Mouse (Mus musculus) right cerebral cortex, adult 2 months (tissue): ENCODE data around the gene Trim31.

Experiments used
- DNase-seq, 2 experiments: peaks; one replicate each; pipeline ENCODE4 v3.0.0; 2021 to 2022; ENCODE audit warnings: low spot score in 2 of 2

The Trim31 gene

DNA sequence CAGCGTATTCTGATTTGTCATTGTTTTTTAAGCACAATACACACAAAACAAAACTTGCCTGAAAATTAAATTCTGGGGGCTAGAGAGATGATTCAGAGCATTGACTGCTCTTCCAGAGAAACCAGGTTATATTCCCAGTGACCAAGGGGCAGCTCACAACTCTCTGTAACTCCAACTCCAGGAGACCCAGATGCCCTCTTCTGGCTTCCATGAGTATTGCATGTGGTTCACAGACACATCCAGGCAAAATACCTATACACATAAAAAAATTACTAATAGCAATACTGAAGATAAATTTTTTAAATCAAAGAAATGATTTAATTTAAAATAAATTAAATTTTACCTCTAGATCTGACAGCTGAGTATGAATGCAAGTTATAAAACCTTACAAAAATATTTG, 1.3 kb upstream of the Trim31 start:
- DNase-seq, result peak; percentile 41 to 46

DNA sequence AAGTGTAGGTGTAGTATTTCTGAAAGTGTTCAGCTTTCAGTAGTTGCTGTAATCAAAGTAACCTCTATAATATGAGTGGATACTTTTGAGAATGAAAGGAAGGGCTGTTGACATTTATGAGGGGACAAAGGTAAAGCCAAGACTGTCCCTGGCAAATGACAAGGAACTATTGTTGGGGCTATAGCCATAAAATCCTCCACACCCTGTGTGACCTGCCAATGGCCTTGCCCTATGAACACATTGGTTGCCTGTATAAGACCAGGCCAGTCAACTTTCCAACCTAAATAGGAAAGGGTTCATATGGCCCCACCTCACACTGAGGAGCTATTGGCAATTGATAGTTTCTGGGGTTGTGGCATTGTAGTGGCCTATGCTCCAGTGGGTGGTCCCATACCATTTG, 853 bp upstream of the Trim31 start:
- no peak for DNase-seq

DNA sequence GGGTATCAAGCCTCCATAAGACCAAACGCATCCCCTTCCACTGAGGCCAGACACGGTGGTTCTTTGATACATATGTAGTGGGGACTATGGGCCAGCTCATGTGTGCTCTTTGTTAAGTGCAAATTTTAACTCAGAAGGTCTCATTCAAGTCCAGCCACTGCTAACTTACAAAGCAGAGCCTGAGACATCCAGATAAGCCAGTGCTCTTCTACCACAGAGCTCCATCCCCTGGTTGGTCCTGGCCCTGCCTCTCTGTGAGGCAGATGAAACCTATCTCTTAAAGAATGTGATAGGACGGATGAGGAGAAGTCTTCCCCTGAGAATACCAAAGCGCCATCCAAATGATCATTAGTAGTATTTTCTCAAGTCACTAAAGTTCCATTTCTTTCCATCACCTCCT, 1.5 kb downstream of the Trim31 start:
- no peak for DNase-seq

DNA sequence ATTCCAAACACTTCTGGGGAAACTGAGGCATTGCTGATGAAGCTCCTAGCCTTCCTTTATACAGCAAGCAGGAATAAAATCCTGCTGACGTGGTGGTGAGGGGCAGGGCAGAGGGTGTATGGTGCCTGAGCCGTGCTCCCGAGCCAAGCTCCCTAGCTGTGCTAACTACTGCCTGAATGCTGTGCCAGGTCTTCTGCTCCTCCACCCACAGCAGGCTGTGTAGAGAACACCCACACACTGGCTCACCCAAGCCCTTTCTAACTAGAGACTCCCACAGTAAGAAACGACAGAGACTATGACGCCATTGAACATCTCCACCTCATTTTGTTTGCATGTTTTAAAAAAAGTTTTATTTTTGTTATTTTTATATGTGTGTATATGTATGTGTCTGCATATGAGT, 2.1 kb downstream of the Trim31 start:
- peak; percentile 43 to 47 for DNase-seq

DNA sequence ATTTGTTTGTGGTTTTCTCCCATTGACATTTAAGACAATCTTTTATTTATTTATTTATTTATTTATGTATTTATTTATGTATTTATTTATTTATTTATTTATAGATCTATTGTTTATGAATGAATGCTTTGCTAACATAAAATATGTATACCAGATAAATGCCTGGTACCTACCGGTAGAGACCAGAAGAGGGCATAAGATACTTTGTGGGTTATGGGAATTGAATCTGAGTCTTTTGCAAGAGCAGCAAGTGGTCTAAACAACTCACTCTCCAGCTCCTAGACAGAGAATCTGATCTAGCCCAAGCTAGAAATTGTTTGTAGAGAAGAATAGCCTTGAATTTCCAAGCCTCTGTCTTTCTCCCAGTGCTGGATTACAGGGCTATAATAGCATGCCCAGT, 2.8 kb downstream of the Trim31 start:
- no peak for DNase-seq

DNA sequence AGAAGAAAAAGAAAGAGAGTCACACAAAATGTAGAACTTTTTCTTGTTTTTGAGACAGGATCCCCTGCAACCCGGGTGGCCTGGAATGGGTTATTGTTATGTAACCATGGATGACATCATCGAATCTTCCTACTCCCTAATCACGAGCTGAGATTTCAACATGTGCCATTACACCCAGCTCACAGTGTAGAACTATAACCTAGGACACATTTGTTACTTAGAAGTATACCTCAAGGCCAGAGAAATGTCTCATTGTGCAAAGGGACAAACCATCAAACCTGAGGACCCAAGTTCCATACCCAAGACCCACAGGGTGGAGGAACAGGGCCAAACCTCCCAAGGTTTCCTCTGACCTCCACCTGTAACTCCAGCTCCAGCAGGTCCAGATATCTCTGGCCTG, 5.7 kb downstream of the Trim31 start:
- DNase-seq, result no peak

DNA sequence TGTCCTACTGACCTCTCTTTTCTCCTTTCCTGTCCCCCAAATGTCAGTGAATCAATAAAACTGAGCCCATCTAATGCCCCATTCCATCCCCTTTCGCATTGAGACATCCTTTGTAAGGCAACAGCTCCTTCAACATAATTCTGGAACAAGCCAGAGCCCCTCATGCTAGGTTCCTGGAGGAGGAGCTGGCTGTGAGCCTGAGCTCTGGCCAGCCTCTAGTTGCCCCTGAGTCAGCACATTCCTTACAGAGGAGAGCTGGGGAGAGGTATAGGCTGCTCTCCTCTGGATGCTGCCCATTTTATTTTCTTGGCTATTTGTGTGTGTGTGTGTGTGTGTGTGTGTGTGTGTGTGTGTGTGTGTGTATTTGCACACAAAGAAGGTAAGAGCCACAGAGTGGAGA, 10.3 kb downstream of the Trim31 start:
- DNase-seq, result no peak

DNA sequence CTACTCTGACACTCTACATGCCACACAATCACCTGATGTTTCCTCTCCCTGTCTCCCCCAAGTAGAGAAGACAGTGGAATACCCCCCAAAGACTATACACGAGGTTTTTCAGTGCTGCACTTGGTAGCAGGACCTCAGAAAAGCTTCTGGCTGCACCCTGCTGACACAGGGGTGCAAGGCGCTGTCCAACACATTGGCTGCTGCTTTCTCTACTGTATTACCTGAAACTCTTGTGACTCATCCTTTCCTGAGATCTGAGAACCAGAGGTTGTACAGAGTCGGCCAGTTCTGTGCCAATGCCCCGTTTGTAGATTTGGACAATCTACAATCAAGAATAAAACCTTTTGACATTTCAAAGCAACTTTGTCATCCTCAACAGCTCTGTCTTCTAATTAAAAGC, 11.9 kb downstream of the Trim31 start:
- no peak for DNase-seq

DNA sequence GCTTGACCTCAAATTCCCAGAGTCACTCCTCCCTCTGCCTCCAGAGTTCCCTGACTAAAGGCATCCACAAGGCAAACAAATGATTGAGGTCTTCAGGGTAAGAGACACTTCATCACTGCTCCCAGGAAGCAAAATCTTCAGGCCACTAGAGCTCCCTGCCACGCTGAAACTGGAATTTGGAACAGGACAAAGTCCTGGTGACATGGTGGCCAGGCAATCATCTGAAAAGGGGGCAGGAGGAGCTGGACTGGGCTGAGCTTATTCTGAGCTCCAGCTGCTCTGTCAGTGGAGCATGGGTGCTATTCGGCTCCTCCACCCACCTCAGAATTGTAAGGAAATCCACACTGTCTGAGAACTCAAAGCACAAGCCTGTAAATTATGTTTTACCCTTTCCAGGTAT, 14.1 kb downstream of the Trim31 start:
- DNase-seq, result no peak

DNA sequence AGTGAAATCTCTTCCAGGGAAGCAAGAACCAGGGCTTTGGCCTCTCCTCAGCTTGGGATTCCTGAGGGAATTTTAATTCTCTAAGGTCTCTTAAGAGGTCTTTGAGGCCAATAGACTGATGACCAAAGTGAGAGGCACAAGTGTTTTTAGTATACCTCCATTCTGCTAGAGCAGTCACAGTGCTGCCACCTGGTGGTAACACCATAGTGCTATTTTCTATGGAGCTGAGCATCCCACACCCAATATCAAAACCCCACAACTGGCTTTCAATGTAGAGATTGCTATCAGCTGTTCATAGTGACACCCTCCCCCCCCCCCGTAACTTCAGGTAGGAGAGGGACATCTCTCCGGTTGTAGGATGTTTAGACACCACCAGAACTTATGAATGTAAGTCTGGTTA, 16.2 kb downstream of the Trim31 start:
- DNase-seq, result peak; percentile 80 to 83

DNA sequence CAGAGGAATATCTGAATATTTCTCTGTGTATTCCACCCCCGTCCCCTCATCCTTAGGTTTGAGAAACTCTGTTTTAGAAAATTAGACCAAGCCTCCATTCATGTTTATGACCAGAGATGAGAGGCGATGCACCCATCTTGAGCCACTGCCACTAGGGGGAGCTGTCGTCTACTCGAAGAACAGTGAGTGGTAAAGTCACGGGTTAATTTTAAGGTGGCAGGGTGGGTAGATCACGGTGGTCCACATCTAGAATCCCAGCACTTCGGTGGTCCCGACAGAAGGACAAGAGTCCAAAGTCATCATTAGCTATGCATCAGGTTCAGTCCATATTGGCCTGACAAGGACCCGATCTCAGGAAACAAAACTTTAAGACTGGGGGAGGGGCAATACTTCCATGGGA, 17.2 kb downstream of the Trim31 start:
- DNase-seq, result peak; percentile 65 to 66

DNA sequence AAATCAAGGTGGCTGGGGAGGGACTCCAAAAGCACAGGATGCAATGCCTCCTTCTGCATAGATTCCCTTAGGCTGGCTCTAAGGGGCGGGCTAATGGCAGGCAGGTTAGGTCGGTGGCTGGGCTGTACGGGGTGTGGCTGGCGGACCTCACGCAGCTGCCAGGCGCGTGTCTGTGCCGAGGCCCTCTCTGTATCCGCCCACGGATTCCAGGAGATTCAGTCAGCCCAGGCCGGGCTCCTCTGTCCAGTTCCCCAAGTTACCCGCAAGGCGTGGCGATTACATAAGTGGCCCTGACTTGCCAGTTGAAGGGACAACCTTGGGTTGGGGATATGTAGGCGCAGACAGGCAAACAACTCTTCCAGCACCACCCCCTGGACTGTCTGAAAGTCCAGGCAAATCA, 22.3 kb downstream of the Trim31 start:
- no peak for DNase-seq

DNA sequence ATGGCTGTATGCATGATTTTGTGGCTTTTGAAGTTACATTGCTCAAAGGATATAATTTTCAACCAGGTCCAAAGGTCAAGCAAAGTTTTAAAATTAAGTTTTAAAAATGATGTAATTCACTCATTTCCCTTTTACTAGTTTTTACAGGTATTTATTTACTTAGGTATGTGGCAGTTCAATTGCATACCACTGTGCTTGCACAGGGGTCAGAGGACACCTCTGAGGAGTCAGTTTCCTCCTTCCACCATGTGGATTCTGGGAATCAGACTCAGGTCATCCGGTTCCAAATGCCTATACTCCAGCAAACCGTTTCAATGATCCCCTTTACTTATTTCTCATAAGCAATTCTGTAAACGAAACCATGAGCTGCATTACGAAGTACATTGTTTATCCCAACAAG, 24.8 kb downstream of the Trim31 start:
- no peak for DNase-seq

DNA sequence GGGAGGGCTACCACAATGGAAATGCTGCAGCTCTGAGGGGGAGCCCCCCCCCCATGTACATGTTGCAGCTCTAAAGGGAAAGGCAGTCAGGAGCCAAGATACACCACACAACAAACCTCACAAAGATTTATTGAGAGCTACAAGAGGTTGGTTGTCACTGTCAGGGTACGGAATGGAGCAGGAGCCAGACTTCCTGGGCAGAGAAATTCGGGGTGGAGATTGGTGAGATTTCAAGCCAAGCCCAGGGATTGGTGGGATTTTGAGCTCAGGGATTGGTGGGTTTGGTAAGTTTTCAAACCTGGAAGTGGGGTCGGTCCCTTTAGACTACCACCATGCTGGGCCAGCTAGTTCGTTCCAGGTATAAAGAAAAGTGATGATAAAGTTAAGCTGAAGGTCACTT, 25.6 kb downstream of the Trim31 start:
- no peak for DNase-seq

DNA sequence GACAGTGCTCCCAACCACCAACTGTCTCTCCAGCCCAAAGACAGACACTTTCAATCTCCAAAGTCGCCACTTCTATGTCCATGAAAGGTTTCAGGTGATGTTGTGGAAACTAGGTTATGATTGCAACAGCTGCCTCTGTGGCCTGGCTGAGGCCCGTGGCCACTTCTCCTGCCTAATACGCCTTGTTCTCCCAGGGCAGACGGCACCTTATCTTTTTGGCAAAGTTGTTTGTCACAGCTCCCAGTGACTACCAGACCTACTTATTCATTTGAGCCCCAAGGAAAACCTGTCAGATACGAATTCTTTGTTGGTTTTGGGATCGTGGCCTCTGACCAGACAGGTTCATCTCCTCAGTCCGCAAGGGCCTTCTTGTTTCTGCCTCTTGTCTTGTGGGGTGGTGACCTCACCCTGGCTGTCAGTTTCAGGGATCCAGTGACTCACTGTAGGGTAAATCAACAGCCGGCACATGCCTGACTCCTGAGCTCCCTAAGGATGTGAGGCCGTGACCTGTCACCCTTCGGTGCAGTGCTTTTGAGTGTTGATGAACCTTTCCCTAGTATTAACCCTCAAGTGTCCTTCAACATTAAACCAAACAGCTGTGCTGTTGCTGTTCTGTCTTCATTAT, 29.7 kb downstream of the Trim31 start:
- no peak for DNase-seq

DNA sequence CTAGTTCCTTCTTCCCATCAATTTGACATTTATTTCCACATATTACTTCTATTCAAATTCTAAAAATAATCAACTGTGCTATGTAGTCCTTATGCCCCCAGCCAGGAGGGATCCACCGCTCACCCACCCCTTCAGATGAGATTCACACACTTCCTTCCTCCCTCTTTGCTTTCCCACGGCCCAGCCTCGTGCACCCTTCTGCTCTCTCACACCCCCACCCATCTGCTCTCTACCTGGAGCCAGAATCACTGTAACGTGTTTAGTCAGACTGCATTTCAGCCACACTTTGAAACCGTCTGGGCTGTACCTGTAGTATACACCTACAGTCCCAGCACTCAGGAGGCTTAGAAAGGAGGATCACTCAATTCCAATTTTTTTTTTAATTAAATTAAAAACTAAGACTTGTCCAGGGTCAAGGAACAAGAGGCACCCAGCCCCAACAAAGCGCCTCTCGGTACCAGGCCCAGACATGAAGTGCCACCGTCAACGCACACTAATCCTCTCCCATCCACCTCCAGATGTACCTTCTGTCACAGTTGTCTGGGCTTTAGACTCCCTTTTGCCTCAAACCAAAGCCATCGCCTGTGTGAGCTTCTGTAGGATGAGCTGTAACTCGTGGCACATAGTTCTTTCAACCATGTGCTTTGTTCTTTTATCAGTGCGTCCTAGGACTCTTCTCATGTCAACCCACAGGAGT, 31.5 kb downstream of the Trim31 start:
- peak in 1 of 2 experiments; percentile 32 for DNase-seq

DNA sequence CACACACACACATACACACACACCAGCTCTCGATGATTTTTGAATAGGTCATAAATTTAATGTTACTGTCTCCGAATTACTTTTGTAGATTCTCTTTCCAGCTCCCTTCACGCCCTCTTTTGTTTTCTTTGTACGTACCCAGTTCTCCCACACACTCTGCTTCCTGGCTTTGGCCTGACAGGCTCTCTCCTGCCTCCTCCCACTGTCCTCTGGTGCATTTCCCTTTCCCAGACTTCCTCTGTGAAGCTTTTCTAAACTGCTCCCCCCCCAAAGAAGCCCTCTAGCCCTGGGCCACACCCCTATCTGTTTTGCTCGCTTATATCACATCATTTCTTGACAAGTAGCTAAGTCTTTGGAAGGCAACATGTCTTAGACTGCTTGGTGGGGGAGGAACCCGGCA, 32.3 kb downstream of the Trim31 start:
- no peak for DNase-seq

DNA sequence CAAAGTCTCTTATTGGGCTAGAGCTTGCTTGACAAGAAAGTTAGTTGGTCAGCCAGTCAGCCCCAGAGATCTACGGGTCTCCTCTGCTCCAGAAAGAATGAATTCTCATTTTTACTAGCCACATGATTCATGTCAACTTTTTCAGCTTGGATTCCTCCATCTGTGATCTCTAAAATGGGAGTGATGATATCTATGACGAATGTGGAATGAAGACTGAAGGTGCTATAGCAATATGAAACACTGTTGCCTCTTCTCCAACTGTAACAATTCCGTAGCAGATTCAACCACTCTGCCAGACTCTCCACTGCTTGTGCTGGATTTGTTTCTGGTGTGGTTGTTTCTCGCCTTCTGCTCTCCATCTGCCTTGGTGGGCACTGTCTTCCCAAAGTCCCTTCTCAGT, 33.2 kb downstream of the Trim31 start:
- DNase-seq, result no peak

DNA sequence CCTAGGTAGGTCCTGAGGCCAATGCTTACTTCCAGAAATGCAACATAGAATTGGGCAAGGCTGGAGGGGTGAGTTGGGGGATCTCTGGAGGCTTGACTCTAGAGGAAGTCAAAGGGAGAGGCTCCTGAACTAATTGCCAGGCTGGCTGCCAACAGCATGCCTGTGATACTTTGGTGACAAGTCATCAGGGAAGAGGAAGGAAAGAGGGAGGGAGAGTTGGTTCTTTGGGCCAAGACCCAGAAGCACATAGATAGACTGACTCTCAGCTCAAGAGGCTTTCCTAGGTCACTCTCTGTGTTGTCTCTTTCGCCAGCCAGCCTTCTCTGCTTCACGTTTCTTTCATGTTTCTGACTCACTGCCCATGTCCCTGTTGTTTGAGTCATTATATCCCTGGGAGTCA, 33.9 kb downstream of the Trim31 start:
- no peak for DNase-seq

DNA sequence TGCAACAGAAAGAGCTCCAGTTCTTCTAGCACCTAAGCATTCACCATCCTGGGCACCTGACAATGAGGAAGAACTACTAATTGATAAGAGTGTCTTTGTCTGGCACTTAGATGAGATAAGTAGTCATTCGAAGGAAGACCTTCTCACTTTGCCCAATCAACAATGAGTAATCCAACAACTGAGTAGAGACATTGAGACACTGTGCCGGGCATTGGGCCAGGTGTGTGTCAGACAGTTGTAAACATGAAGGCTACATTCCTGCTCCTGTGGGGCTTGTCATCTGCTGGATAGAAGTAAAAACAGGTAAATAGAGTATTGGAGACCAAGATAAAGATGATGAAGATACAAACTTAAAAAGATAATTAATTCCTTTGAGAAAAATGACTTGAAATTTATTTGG, 40.1 kb downstream of the Trim31 start:
- DNase-seq, result no peak

DNA sequence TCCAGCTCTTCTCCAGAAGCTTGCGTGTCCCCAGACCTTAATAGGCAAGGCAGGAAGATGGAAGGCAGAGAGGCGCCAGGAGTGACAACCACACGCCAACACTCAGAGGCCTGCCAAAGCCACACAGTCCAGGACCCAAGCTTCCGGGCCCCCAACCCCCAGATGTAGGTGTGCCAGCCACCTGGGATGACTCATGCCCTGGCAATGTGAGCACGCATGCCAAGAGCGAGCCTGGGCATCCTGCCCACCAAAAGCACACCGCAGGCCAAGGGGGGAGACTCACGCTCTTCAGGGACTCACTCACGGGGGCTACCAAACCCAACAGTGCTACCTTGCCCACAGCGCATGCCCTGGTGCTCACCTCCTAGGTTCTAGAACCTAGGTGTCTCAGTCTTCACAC, 44.5 kb downstream of the Trim31 start:
- DNase-seq, result peak; percentile 61 to 69

DNA sequence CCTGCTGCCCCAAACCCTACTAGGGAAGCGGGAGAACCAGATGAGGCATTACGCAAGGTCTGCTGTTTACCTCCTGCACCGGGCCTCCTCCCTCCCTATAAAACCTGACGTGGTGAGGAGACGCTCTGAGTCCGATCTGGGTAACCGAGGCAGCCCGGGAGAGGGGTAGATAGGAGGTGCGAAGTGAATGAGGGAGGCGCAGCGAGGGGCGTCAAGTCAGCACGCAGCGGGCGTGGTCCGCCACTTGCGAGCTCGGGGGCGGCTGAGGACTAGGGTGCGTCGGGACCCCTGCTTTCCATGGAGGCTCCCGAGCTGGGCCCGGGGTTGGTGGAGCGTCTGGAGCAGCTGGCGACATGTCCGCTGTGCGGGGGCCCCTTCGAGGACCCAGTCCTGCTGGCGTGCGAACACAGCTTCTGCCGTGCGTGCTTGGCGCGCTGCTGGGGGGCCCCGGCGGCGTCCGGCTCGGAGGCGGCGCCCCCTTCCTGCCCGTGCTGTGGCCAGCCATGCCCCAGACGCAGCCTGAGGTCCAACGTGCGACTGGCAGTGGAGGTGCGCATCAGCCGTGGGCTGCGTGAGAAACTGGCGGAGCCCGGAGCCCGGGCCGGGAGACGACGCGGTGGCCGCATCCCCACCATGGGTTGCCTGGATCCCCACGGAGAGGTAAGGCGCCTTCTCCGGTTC, 45.0 kb downstream of the Trim31 start, which contains the start of gene Rnf39:
Gene Rnf39 (plus strand): TSS at position 128 of the 681 bp plus-strand sequence.
- peak in 1 of 2 experiments; percentile 58 for DNase-seq

DNA sequence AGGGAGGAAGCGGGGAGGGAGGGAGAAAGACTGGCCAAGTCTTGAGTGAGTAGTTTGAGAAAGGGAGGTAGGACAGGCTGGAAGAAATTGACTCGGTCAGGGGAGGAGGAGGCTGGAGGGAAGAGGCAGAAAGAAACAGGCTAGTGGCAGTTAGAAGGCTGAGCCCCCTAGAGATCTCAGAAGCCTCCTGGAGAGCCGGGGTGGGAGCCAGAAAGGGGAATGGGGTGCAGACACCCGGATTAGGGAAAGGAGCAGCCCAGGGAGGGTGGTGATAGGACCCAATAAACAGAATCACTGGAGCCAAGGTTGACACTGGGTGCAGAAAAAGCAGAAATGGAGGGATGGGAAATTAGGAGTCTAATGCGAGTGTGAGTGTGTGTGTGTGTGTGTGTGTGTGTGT, 45.8 kb downstream of the Trim31 start:
- DNase-seq, result no peak
